Mouse (Mus musculus) right cerebral cortex, postnatal 10 days (tissue): ENCODE data around the gene Pmm2.

Experiments used
- DNase-seq, 2 experiments: peaks; one replicate each; pipeline ENCODE4 v3.0.0; 2021; ENCODE audit warnings: low spot score in 2 of 2

Gene Pmm2

DNA sequence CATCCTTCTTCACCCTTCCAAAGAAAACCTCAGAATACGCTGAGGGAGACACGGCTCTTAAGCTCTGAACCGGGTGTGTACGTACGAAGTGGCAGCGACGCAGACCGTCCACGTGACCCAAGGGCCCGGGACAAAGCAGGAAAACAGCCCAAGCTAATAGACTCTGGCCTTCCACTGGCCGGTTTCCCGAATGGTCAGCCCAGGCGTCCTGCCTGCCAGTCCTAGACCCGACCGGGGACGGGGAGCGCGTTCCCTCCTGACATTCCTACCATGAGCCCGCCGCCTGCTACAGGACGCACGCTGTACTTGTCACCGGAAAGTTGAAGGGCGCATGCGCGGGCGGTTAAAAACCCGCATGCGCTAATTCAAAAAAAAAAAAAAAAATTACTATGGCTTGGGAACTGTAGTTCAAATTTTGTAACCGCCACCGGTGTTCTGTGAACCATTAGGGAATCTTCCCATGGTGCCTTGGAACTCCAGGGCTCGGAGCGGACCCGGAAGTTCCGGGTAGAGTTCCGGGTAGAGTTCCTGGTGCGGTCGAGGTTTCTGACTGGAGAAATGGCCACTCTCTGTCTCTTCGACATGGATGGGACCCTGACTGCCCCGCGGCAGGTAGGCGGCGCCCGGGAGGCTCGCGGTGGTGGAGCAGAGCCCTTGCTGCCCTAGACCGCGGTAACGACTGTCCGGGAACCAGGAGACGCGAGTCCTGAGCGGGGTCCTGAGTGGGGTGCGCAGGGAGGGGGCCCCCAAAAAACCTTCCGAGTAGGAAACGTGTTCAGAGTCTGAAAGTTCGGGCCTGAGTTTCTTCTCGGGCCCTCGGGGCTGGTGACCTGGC is at the start of gene Pmm2, which contains the start of gene Tmem186:
Gene Pmm2, plus strand, starts transcription at position 458 of the 835 bp plus-strand sequence.
Gene Tmem186, minus strand, starts transcription at position 496 of the 835 bp plus-strand sequence.
- DNase-seq, result peak; percentile 93 to 95

DNA sequence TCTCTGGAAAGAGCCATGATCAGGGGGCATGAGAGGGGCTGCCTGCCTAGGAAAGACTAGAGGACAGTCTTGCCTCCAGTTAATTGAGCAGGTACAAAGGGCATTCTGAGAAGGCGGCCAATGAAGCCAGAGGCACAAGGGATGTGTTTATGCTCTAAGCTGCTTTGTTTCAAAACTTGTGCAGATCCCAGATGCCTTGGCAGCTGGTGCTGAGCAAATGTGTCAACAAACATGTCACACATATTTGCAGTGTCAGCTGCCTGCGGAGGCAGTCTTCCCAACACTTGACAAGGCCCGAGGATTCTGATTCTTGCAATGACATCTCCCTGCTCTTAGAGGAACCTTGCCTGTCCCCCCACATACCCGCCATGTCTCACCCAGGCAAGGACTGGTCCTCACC is 42.1 kb upstream of the Pmm2 start:
- DNase-seq, result peak; percentile 70 to 85

DNA sequence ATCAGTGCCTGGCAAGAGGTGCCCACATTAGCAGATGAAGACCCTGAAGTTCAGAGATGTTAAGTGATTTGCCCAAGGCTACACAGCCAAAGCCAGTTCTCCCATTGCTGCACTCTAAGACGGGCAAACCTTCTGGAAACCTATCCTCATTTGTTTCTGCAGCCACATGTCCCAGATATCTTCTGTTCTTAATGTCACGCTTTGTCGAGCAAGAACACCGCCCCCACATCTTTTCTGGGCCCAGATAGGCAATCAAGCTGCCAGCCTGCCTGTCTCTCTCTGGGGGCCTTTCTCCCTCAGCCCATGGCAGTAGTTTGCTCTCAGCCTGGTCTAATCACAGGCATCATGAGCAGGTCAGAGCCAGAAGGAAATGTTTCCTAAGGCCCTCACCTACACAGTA is 41.1 kb upstream of the Pmm2 start:
- peak; percentile 35 to 42 for DNase-seq

DNA sequence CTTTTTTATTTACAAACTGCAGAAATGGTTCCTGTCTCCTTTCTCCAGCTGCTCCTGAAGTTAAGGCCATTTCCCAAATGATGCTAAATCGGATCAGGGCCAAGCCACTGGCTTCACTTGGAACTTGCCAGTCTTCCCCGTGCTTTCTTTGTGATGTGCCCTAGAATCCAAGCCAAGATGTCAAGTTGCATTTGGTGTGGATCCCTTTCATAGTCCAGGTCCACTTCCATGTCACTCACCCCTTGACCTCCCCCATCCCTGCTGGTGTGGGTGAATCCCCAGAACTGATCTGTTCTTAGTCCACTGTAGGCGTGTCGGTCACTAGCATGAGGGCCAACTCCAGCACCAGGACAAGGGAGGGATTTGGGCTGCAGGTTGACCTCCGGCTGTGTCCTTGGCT is 40.0 kb upstream of the Pmm2 start:
- DNase-seq, result no peak

DNA sequence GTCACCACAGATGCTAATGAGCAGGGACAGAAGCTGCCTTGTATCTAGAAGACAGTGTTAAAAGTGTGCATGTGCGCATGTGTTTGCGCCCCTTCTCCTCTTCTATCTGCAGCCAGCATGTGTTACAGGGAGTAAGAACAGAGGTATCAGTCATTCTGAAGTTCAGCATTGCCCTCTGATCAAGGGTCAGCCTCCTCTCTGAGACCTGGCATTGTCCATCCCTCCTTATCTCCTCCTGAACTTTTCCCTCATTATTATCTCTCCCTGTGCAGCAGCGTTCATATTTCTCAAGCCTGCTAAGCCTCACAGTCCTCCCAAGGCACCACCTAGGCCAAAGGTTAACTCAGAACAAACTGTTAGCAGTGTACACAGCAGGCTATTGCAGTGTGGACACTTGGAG is 33.7 kb upstream of the Pmm2 start:
- no peak for DNase-seq

DNA sequence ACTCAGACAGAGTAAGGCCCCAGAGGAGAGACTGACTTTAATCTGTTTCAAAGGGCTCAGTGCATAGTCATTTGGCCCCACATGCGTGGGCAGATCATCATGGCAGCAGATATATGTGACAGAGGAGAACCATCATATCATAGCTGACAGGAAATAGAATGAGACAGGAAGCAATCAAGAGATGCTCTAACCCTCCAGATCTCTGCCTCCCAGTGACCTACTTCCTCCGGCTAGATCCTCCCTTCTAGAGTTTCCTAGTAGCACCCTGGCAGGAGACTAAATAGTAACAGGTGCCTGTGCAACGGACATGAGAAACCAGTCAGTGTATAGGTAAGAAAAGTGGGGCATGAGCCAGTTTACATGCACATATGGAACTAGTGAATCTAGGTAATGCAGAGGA is 27.1 kb upstream of the Pmm2 start:
- DNase-seq, result no peak

DNA sequence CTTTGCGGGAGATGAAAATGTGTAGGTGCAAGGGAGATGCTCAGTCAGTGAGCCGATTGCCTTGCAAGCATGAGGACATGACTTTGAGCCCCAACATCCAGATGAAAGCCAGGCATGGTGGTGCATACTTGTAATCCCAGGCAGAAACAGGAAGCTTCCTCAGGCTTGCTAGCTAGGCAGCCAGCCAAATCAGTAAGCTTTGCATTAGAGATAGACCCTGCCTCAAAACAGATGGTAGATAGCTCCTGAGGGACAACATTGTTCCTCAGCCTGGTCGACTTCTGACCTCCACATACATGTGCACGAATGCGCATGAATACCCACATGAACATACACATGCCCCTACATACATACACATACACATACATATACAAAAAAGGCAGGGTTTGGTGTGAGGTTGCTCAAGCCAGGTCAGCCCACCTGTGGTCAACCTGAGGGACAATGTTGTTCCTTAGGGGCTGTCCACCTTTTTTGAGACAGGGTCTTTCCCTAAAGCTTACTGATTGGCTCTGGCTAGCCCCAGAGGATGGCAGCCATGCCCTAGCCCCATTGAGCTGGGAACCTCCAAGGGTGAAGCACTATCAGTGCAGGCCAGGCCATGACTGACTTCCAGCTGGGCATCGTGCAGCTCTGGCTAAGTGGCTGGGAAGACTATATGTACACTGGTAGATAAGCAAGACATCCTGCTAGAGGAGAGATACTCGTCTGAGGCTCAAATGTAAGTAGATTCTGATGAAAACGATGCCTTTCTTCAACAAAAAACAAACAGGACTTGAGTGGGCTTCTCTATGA is 25.1 kb upstream of the Pmm2 start:
- DNase-seq, result no peak

DNA sequence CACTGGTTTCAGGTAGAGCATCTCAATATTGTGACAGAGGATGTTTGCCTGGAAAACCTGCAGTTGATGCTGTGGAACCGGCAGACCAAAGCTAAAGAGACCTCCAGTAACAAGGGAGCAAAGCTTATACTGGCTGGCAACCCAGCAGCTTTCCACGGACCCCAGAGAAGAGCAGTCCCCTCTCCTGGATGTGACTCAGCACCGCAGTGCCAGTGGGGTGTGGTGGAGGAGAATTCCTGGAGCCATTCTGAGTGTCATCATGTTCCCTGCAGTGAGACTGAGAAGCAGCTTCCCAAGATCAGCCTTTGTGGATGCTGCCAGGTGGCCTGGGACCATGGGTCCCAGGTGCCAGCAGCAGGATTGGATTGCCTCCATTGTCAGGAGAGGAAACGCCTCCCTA is 24.4 kb upstream of the Pmm2 start:
- DNase-seq, result no peak

DNA sequence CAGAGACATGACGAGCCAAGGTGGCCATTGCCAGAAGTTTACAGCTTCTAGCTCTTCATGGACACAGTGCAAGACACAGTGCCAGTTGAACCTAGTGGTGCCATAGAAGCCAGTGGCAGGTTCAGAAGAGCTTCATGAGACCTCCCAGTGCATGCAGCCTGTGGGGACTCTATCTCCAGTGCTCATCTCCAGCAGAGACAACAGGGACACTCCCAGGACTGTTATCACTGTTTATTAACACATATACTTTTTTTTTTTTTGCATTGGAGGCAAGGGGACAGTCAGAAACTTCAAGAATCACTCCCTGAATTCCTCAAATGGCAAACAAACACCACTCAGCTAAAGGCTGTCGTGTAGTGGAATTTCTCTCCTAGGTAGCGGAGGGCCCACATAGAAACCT is 24.0 kb upstream of the Pmm2 start:
- no peak for DNase-seq

DNA sequence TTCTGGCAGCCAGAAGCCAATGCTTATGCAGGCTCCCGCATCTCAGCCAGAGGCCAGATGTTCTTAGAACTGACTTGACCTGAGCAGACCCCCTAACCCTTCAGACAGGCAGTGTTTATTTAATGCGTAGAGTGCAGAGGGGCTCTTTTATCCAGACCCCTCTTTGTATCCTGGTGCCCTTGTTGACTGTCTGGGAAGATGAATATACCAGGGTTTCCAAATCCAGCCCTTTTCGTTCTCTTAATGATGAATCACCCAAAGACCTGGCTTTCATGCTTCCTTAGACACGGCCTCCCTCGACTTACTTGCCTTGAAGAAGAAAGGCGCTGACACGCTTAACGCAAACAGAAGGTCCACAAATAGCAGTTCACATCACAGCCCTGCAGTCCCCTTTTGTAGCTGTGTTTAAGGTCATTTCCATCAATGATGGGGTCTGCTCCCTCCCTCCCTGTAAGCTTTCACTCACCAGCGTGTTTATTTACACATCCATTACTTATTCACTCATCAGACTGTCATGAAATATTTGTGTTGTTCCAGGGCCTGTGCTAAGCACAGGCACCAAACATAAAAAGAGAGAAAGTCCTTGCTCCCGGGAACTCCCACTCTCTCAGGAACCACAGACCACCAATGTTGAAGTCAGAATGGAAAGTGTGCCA is 17.7 kb upstream of the Pmm2 start:
- DNase-seq, result no peak

DNA sequence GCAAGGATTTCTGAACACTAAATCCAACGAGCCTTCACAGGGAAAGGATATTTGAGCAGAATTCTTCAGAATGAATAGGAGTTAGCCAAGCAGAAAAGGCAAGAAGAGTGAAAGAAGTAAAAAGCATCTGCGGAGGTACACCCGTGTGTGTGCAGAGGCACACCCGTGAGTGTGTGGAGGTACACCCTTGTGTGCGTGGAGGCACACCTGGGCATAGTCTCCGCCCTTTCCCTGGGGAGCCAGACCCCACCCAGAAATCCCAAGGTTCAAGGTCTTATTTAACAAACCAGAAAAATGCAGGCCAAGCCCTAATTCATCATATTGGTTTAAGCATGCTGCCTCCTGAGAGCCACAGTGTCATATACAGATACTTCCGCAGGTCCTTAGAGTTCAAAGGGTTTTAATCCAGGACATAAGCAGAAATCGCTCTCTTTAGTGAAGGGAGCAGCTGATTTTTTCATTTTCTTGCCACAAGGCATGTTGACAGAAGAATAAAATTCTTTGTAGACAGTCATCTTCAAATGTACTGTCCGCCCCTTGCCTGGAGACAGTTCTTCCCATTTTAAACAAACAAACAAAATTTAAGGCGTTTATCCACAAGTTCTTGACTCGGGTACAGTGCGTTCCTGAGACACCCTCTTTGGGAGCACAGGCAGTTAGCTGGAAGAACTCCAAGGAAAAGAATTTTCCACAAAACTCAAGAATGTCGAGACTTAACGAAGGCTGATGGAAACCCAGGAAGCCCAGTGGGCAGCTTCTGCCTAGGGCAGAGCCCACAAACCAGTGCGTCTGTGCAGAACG is 17.0 kb upstream of the Pmm2 start:
- DNase-seq, result no peak

DNA sequence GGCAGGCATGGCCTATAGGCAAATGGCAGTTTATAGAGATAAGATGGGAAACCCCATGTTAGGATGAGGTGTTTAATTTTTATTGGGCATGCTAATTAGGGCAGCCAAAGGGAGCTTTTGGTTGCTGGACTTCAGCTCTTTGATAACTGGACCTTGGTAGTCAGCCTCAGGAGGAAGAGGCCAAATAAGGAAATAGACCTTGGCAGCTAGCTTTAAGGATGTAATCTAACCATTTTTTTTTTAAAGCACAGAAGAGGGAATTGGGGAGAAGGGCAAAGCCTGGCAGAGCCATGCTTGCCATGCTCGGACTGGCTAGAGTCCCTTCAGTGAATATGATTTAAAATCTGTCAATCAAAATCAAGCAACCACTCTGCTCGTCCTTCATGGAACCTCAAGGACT is 7.1 kb upstream of the Pmm2 start:
- DNase-seq, result no peak

DNA sequence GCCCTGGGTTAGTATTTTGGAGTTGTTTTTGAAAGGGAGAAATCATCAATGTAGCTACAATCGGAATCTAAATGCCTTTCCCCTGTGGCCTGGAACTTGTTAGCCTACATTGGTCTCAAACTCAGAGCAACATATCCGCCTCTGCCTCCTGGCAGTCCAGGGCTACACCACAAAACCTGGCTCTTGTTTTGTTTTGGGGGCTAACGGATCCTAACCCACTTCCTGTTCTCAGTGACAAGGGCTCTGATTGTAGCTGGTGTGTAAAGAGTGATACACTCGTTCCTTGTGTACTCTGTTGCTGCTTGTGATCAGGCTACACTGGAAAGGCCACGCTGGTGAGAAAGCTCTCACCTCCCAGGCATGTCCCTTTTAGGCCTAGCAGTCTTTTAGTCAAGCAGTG is 6.0 kb upstream of the Pmm2 start:
- no peak for DNase-seq

DNA sequence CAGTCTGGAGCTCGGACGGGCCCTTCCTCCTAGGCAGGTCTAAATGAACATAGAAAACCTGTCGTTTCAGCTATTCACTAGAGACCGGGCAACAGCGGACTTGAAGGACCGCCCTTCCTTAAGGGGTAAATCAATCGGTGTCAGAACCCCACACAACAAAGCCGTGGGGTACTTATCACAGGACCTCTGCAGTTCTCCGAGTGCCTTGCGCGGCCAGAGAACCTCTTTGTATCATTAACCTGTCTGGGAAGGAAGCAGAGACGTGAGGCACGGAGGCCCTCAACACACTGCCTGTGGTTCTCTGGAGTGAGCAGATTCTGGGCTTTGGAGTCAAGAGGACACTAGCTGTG is 632 bp upstream of the Pmm2 start:
- peak; percentile 32 to 34 for DNase-seq

DNA sequence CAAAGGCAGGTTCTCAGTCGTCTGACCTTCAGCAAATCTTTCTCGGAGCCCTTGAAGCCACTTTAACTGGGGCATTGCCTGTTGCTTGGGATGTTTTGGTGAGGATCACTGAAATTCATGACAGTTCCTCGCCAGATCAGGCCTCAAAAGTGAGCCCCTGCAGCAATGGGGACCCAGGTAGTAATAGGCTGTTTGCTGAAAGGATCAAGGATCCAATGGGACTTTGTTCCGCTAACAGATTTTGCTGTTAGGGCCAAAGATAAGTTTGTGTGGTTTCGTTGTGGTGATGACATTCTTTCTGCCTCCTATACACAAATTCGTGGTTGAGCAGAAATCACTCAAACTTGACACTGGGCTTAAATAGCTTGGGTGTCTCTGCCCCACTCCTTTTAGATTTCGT is 657 bp downstream of the Pmm2 start:
- DNase-seq, result no peak

DNA sequence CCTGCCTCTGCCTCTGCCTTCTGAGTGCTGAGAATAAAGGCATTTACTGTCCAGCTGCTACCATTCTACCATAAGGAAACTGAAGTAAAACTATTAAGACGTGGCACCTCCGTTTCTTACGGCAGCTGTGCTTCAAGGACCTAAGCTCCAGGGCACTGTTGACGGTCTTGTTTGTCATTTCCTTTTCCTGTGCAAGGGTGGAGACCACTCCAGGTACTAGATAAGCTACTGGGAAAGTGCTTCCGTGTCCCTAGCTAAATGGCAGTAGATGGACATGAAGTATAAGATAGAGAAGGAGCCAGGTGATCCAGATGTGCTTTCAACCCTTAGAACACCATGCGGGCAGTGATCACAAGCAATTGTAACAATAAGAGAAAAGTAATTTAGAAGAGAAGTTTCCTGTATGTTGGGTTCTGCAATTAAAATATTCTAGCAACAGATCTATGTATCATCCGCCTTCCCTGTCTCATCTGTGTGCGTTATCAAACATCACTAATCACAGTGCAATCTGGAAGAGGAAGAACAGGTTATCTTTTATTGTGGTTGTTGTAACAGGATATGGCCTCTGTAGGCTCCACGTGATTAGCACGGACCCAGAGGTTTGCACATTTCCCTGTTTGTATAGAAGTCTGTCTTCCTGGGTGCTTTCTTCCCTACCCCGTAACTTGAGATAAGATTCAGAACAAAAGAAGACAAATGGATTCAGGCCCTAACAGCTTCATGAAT is 2.2 kb downstream of the Pmm2 start:
- DNase-seq, result no peak

DNA sequence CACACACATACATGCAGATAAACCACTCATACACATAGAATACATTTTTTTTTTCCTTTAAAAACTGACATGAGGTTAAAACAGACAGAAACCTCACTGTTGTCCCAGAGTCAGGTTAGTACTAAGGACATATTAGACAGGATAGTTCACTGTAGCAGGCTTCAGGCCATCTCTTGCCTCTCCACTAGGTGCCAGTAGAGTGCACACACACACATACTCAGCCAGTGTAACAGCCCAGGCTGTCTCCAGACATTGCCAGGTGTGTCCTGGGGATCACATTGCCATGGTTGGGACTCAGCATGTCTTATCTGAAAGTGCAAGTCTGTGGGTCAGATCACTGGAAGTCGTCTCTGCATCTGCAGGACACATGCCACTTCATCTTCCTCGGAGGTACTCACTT is 6.4 kb downstream of the Pmm2 start:
- peak in 1 of 2 experiments; percentile 57 for DNase-seq

DNA sequence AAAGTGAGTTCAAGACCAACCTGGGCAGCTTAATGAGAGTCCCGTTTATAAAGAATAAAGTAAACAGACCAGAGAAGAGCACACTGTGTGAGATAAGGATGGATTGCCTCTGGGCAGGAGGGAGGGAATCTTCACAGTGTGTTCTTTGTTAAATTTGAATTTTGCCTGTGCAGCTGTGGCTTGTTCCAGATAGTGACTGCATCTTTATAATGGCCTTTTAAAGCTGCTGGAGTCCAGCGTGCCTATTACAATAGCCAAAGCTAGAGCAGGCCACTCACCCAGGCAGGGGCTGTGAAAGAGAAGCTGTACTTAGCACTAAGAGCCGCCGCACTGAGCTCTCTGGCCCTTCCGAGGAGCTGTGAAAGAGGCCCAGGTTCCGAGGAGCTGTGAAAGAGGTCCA is 8.1 kb downstream of the Pmm2 start:
- no peak for DNase-seq

DNA sequence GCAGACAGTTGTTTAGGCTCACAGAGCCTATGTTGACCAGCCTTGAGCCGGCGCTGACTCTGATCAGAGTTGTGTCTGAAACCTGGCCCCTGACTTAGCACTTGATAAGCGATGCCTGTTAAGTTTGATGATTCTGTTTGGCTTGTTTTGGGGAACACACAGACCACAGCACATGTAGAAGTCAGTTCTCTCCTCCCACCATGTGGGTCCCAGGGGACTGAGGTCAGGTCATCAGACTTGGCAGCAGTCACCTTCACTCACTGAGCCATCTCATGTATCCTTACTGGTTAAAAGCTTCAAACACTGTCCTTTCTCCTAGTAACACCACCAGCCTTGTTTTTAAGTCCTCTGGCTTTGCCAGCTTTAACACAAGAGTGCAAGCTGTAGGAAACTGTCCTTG is 12.5 kb downstream of the Pmm2 start:
- DNase-seq, result no peak

DNA sequence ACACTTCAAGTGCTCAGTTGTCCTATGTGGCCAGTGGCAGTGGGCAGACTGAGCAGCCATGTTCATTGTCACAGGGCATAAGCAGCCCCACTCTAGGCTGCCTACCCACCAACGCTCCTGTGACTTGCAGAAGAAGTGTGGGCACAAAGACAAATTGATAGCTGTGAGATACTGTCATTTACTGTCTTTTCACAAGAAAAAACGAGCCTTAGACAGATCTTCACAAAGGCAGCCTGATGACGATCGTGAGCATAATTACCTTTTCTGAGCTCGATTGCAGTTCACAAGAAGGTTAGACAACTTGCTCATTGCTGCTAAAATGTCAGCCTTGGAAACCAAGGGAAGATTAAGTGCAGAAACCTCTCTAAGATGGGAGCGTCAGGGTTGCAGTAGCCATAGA is 17.6 kb downstream of the Pmm2 start:
- no peak for DNase-seq

DNA sequence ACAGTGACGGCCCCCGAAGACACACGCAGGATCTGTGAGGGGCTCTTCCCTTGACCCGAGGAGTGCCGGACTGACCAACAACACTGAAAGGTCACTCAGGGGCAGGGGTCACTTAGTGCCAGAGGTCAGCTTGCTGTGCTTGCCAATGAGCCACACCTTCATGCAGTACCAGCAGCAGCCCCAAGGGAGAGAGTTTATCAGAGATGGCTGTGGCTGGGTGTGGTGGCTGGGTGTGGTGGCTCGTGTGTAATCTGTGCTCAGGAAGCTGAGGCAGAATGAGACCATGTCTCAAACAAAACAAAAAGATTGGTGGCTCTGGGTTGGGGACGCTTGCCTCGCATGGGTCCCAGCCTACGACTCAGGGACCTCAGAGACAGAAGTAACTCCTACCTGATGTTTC is 18.1 kb downstream of the Pmm2 start:
- no peak for DNase-seq
